Mouse (Mus musculus): ENCODE data around the gene Naa38.

GRCm38 (mm10) chr11:69362479-69362878, 32.8 kb upstream of the Naa38 start:
- TF ChIP-seq POLR2A (IDR thresholded peaks at IDR 0.05; ENCODE audit: control insufficient read depth, low read depth, low read length) = no peak
- TF ChIP-seq CTCF (IDR thresholded peaks at IDR 0.05; ENCODE audit: control insufficient read depth, insufficient read depth, insufficient replicate concordance, low read depth, low read length) = no peak

All from testis, adult 2 months (tissue).